Mouse (Mus musculus) erythroblast, embryonic 14.5 days (primary cell): ENCODE data around the gene Pde4d.

Source experiments
- GATA1 ChIP-seq: IDR thresholded peaks from 2 replicates; pipeline ENCODE4 v1.6.1; 2012; ENCODE audit warnings: low read length, inconsistent platforms, mixed read lengths
- TAL1 ChIP-seq: IDR thresholded peaks from 3 replicates; pipeline ENCODE4 v1.6.1; 2012; ENCODE audit warnings: low read length, inconsistent platforms, mixed read lengths

DNA sequence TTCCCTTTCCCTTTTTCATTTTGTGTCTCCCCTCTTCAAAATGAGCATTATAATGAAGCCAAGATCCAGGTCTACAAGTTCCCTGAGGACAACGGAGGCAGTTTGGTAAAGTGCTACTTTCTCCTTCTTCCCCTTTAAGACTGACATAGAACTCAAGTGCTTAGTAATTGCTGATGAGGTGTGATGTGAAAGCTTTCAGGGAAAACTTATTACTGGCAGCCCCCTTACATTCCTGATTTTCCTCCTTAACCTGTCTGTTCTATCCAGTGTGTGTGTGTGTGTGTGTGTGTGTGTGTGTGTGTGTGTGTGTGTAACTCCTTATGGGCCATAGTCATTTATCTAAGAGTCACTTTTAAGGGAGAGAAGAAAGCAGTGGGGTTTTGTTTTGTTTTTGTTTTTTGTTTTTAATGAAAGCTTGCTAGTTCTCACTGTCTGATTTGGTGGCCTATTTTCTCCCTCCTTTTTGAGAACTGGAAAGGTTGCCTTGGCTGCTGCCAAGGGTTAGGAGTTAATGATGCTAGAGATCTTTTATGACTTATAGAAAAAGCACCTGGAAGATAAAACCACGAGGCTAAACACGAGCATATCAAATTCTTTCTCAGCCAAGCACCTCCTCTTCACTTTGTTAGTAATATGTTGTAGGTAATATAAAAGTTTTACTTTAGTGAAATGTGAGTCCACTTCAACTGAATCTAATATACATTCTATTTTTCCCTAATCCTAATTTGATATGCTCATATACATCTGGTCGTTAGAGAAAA lies 1236.5 kb downstream of the Pde4d start:
- TF ChIP-seq TAL1 (no peak), GATA1 (no peak)
